Mouse (Mus musculus) gastrocnemius, postnatal 14 days (tissue): ENCODE results near the gene Usp51. TPM values are rescaled to one million over a fixed set of nuclear protein-coding genes. Genes with fewer than 3 reads are reported as not detected.

ENCODE experiments used
- total RNA-seq, 2 experiments: library from RNA; stranded (reverse); gene quantifications; 2 replicates each; pipeline ENCODE4 v1.2.3; 2021

Gene Usp51
- total RNA-seq, 2 experiments from 2014 or later = 0.08 TPM; not detected in 1

Other genes starting within 250 kb of the Usp51 start
- 1 to 10 TPM; 3.6 to 3.7 TPM for gene Shroom2, start 237.0 kb upstream of the Usp51 start, total RNA-seq
- gene Gpr143, start 224.5 kb upstream of the Usp51 start, total RNA-seq = not detected
- 1 to 10 TPM; 6.9 to 9.7 TPM for gene Mageh1, start 31.1 kb downstream of the Usp51 start, total RNA-seq
- gene Foxr2, start 112.3 kb downstream of the Usp51 start, total RNA-seq = not detected
- gene Rragb, start 133.5 kb downstream of the Usp51 start, total RNA-seq = 1 to 10 TPM; 1.5 to 2.1 TPM
- under 1 TPM; 0.37 to 0.64 TPM for gene Klf8, start 231.0 kb downstream of the Usp51 start, total RNA-seq